Mouse (Mus musculus) thymus, postnatal 4 days (tissue): Measurements from ENCODE around the gene Rps6kc1.

Source experiments
- DNase-seq: peaks from one replicate; pipeline ENCODE4 v3.0.0; 2021

Rps6kc1 gene

DNA sequence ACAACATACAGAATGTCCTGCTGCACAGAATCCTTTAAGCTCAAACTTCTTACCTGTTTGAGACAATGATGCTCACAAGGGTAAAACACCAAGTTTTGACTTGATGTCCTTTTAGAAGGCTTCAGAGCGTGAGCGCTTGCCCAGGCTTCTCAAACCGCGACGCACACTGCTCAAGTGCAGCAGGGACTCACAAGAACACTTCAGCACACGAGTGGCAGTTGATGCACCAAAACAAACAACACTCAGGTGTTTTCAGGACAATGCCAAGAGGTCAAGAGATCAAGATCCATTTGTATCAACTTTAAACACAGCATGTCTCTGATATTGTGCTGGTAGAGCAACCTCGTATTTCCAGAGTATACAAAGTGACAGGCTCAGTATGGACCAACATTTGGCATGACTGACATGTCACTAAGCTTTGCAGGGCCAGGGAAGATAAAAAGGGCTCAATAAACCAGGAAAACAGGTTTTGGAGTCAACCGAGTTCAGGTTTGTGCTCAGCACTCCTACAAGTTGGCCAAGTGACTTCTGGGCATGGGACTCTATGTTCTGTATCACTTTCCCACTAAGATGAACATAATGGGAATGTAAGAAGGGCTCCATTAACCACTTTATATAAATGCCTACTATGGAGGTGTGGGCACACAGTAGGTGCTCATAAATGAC is 78.5 kb downstream of the Rps6kc1 start:
- DNase-seq: no peak

DNA sequence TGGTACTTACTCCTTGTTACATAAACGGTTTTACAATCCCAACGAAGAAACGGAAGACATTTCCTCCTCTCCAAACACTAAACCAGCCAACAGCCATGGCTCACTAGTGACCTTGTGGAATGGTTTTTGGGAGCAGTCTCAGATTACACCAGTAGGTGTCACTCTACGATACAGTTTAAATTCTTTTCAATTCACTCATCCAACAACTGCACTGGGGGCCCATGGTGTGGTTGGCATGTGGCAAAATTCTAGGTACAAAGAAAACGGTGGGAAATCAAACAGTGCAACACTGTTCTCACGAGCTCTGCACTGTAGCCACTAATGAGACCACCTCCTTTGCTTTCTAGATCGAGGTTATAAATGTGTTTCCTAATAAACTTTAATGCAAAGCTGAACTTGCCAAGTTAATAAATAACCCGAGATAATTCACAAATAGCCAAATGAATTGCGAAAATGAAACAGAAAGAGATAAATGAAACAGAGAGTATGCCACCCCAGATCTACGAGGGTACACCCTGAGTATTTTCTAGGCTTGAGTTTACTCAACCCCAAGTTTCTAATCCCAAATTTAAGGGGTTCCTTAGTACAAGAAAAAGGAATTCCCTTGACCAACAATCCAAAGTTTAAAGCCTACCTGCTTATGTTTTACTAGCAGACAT is 79.6 kb downstream of the Rps6kc1 start:
- peak; percentile 46 for DNase-seq

GRCm38 (mm10) chr1:190826486-190827034 is 85.0 kb downstream of the Rps6kc1 start:
- no peak for DNase-seq

GRCm38 (mm10) chr1:190823745-190824144 is 87.8 kb downstream of the Rps6kc1 start:
- DNase-seq: no peak

- DNase-seq: no peak
Observed at GRCm38 (mm10) chr1:190816141-190816540, 95.4 kb downstream of the Rps6kc1 start.

DNA sequence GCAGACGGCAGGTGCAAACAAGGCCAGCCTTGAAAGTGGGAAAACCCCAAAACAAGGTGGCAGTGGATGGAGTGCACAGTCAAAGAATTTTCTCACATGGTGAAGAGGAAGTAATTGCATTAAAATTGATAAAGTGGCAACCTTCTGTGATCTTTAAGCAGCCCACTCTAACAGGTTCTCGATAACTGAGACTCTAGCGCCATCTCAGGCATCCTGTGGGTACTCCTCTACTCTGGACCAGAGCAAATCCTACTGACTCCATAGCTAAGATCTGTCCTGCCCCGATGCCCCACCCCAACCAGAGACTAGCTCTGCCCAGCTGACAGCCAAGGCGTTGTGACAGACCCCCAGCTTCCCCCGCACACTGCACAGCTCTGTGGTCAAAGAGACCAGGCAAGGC is 101.2 kb downstream of the Rps6kc1 start:
- no peak for DNase-seq

- no peak for DNase-seq
Observed at GRCm38 (mm10) chr1:190808766-190809221, 102.8 kb downstream of the Rps6kc1 start.

DNA sequence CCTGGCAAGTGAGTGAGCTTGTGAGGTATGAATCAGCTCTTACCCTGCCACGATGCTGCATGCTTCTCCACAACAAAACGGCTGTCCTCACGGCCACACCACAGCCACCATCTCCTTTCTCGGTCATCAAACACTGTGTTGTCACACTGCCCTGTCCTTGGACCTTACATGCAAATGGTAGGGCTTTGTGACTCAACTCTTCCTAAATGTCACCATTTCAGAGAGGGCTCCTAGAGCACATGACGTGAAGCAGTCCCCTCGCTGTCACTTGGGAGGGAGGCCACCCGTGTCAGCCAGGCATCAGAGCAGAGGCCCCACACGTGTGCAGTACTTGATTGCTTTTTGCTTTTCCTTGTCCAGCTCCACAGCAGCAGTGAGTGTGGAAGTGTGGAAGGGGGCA is 104.8 kb downstream of the Rps6kc1 start:
- DNase-seq: no peak

GRCm38 (mm10) chr1:190798668-190799067 is 112.9 kb downstream of the Rps6kc1 start:
- no peak for DNase-seq

DNA sequence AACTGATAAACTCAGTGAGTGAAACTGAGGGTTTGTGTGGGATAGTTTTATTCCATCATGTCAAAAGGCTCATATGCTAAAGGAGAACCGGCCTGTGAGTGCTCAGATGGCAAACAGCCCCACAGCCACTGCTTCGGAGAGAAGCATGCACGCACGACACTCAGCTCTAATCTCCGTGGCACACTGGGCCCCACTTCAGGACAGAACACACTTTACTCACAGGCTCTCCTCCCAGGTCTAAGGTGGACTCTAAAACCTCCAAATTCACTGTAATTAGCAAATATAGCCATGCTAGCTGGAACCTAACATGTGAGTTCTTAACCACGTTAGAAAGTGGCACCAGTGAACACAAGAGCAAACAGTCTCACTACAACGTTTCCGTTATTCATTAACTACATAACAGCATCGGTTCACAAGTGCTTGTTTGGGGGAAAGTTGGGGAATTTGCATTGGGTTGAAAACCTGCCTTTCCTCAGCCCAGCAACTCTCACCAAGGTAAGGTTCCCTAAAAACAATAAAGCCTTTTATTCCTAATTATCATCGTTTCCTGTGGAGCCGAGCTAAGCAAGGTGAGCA is 114.0 kb downstream of the Rps6kc1 start:
- no peak for DNase-seq

- DNase-seq: no peak
Observed at GRCm38 (mm10) chr1:190796745-190797482, 114.7 kb downstream of the Rps6kc1 start.

DNA sequence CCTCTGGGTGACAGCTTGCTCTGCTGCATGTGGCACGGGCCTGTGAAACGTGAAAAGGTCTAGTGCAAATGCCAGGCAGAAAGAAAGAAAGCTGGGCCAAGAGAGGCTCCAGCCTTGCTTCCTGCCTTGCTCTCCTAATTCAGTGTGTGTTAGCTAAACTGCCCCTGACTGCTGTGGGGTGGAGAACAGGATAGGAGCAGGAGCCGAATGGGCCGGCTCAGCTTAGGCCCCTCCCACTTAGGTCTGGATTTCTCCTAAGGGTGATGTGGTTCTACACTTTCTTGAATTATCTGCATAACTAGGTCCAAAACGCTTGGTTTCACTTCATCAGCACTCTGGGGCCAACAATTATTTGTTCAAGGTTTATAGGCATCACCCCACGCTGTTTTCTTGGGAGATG is 119.9 kb downstream of the Rps6kc1 start:
- no peak for DNase-seq

- no peak for DNase-seq
Observed at GRCm38 (mm10) chr1:190790720-190791119, 120.8 kb downstream of the Rps6kc1 start.

DNA sequence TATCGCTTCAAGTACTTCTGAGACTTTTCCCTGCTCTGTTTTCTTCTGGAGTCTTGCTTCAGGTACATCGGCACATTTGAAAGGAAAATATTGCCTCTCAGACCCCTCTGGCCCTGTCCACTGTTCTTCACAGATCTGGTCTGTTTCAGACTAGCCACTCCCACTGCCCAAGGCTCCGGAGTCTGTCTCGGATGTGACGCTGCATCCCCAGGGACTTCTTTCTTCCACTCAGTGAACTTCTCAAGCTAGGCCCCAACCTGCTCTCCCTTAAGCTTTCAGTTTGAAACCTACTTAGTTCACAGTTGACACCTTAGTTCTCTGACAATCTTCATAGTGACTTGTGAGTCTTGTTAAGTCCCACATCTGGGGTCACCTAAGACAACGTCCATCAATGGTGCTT is 133.9 kb downstream of the Rps6kc1 start:
- no peak for DNase-seq

GRCm38 (mm10) chr1:190776260-190776659 is 135.3 kb downstream of the Rps6kc1 start:
- no peak for DNase-seq

- no peak for DNase-seq
Observed at GRCm38 (mm10) chr1:190772088-190772885, 139.3 kb downstream of the Rps6kc1 start.

DNA sequence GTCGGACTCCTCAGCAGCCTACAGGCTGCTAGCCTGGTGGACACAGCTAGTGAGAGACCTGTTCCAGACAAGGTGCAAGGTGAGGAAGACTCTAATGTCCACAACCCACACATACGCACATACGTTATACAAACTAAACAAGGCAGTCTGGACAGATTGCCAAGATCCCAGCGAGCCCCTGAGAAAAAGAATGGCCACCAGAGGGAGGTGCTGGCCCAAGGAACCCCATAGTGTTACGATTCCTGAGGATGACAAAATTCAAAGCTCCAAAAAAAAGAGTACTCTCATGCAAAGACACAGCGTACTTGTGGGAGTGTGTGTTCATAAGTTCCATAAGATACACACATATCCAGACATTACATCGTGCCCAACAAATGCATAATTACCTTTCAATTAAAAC is 141.8 kb downstream of the Rps6kc1 start:
- no peak for DNase-seq

DNA sequence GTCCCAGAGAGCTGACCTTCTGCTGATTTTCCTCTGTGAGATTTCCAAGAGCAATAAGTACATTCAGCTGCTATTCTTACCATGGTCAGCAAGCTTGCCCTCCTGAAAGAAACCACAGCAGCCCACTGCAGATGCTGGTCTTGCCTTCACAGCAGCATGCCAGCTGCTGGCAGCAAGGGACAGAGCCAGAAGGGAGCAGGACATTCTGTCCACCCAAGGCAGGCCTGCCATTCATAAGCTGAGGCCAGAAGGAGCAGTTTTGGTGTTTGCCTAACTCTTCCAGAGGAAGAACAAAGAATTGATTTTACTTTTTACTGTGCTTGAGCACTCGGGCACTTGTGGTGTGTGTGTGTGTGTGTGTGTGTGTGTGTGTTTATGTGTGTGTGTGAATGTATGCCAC is 143.3 kb downstream of the Rps6kc1 start:
- no peak for DNase-seq

GRCm38 (mm10) chr1:190767621-190768020 is 143.9 kb downstream of the Rps6kc1 start:
- DNase-seq: no peak

DNA sequence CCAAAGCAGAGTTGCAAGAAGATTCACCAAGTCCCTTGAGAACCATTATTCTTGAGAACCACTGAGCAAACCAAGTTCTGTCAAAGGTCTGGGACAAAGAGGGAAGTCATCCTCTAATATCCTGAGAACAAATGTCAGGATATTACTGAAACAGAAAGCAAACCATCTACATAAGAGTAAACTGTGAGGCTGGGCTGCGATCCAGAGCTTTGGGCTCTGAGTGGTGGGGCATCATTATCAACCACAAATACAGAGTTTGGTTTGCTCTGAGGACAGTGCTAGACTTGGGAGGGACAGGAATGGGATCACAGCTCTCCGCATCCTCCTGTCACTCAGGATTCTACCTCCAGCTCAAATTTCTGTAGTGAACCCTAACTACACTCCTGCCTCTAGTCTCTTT is 144.8 kb downstream of the Rps6kc1 start:
- DNase-seq: no peak

DNA sequence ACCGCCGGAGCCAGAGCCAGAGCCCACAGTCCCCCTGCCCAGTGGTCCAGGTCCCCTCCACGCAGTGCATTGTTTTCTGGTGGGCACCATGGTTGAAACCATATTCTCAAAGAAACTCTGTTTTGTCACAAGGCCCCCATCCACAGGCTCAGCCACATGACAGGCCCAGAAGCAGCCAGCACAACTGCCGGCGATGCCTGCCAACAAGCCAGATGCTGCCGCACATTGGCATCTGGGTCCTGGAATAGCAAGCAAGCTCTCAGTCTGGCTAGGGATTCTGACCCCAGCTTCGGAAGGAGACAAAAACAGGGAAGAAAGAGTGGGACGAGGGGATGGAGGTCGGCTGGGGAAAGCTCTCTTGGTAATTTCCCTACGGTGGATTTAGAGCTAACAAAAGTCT is 147.8 kb downstream of the Rps6kc1 start:
- no peak for DNase-seq

- DNase-seq: no peak
Observed at GRCm38 (mm10) chr1:190761786-190762185, 149.8 kb downstream of the Rps6kc1 start.
